Mouse (Mus musculus): ENCODE results near the gene Adam12. TPM values are rescaled to one million over a fixed set of nuclear protein-coding genes. Genes with fewer than 3 reads are reported as not detected.

The Adam12 gene
- total RNA-seq (2023): 0.14 and 0.82 TPM in 2 replicates

GRCm38 (mm10) chr7:134231378-134232346, at the start of gene Adam12:
Gene Adam12 (minus strand): TSS chr7:134232146.

Other genes with a start within 250 kb of the Adam12 start
- not detected in 2 replicates for gene D7Ertd443e, start 153.5 kb upstream of the Adam12 start, total RNA-seq (2023)

All from neutrophil, adult 65 days (primary cell).